Mouse (Mus musculus): ENCODE results near the gene Cd6. TPM values are rescaled to one million over a fixed set of nuclear protein-coding genes. Genes with fewer than 3 reads are reported as not detected.
A peak's percentile ranks its signal among the peaks of the same experiment; 100 is the strongest.

Gene Cd6
- 1 to 10 TPM; 1.9 to 2.4 TPM for total RNA-seq (2021)
- long read RNA-seq, experiment 1, partial matches to known transcripts = 3 of 7 reads
- long read RNA-seq, experiment 1, other reads (novel, unspliced or antisense) = 3 of 7 reads
- long read RNA-seq, experiment 2, partial matches to known transcripts = 0 of 2 reads
- long read RNA-seq, experiment 2, other reads (novel, unspliced or antisense) = 1 of 2 reads

- DNase-seq (ENCODE audit: low spot score in 2 of 2) = no peak
These were observed at the start of gene Cd6 for GRCm38 (mm10) chr19:10829436-10830175. Gene Cd6, minus strand, starts transcription at chr19:10830058.

GRCm38 (mm10) chr19:10878201-10878837, 48.5 kb upstream of the Cd6 start:
- peak in 1 of 2 experiments; percentile 46 for DNase-seq (ENCODE audit: low spot score in 2 of 2)

- no peak for DNase-seq (ENCODE audit: low spot score in 2 of 2)
These were observed 41.6 kb upstream of the Cd6 start for GRCm38 (mm10) chr19:10871328-10871961.

- no peak for DNase-seq (ENCODE audit: low spot score in 2 of 2)
These were observed 40.8 kb upstream of the Cd6 start for GRCm38 (mm10) chr19:10870676-10871075.

GRCm38 (mm10) chr19:10869886-10870527, 40.1 kb upstream of the Cd6 start, which contains the start of gene Tmem132a:
Gene Tmem132a, minus strand, starts transcription at chr19:10869940.
- no peak for DNase-seq (ENCODE audit: low spot score in 2 of 2)

GRCm38 (mm10) chr19:10869241-10869885, 39.5 kb upstream of the Cd6 start:
- DNase-seq (ENCODE audit: low spot score in 2 of 2) = peak; percentile 89 to 93

- peak in 1 of 2 experiments; percentile 38 for DNase-seq (ENCODE audit: low spot score in 2 of 2)
These were observed 38.8 kb upstream of the Cd6 start for GRCm38 (mm10) chr19:10868623-10869141.

GRCm38 (mm10) chr19:10867946-10868622, 38.2 kb upstream of the Cd6 start:
- DNase-seq (ENCODE audit: low spot score in 2 of 2) = peak in 1 of 2 experiments; percentile 29

GRCm38 (mm10) chr19:10866351-10866750, 36.5 kb upstream of the Cd6 start:
- no peak for DNase-seq (ENCODE audit: low spot score in 2 of 2)

GRCm38 (mm10) chr19:10860072-10860497, 30.2 kb upstream of the Cd6 start:
- DNase-seq (ENCODE audit: low spot score in 2 of 2) = no peak

GRCm38 (mm10) chr19:10856520-10856919, 26.7 kb upstream of the Cd6 start:
- DNase-seq (ENCODE audit: low spot score in 2 of 2) = no peak

- no peak for DNase-seq (ENCODE audit: low spot score in 2 of 2)
These were observed 25.6 kb upstream of the Cd6 start for GRCm38 (mm10) chr19:10855422-10855821.

GRCm38 (mm10) chr19:10847311-10848087, 17.6 kb upstream of the Cd6 start:
- DNase-seq (ENCODE audit: low spot score in 2 of 2) = no peak

GRCm38 (mm10) chr19:10846150-10846549, 16.3 kb upstream of the Cd6 start:
- DNase-seq (ENCODE audit: low spot score in 2 of 2) = no peak

GRCm38 (mm10) chr19:10845454-10845853, 15.6 kb upstream of the Cd6 start:
- DNase-seq (ENCODE audit: low spot score in 2 of 2) = no peak

GRCm38 (mm10) chr19:10844206-10844605, 14.3 kb upstream of the Cd6 start:
- DNase-seq (ENCODE audit: low spot score in 2 of 2) = no peak

- DNase-seq (ENCODE audit: low spot score in 2 of 2) = no peak
These were observed 13.1 kb upstream of the Cd6 start for GRCm38 (mm10) chr19:10842914-10843313.

- DNase-seq (ENCODE audit: low spot score in 2 of 2) = no peak
These were observed 12.1 kb upstream of the Cd6 start for GRCm38 (mm10) chr19:10841721-10842626.

Measured in left cerebral cortex, adult 18-20 months (tissue).